Mouse (Mus musculus) CD8-positive naive resting alpha-beta T cell, adult 2 months (primary cell): ENCODE data around the gene Hsf2bp.

ENCODE experiments used
- DNase-seq, 2 experiments: peaks; one replicate each; pipeline ENCODE4 v3.0.0; 2022; ENCODE audit warnings: low read depth in 2 of 2, low spot score in 2 of 2

Gene Hsf2bp

DNA sequence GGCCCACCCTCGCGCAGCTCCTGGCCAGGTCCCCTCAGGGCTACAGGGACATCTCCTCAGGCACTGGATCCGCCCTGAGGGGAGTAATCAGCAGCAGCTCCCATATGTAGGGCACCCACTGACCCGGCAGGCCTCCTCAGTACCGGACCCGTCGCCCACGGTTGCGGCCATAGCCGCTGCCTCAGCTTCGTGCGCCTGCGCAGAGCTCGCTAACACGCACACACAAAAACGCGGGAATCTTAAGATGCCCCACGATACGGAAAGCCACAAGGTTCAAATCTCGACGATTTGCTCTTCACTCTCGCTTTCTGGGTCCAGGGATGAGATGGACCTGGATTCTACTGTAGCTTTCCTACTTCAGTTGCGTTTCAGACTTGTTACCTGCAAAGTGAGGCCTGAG lies 1.8 kb downstream of the Hsf2bp start:
- DNase-seq, result no peak

GRCm38 (mm10) chr17:32031684-32032083 lies 4.5 kb downstream of the Hsf2bp start:
- no peak for DNase-seq

- DNase-seq, result no peak
Measured at GRCm38 (mm10) chr17:32028301-32028700, 7.8 kb downstream of the Hsf2bp start.

DNA sequence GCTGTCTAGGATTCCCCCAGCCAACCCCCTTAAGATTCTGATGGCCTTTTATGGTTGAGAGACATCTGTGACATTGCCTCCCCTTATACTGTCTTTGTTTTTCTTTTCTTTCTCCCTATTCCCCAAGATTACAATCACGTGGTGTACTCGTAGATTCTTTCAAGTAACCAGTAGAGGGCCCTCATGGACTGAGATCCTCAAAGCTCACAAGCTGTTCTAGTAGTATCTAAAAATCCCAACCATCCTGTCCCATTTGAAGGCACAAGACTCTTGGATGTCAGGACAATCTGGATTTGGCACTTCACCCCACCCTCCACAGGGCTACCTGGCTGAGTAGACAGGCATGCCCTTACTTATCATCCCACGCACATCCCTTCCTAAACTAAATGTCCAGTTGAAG lies 8.5 kb downstream of the Hsf2bp start:
- peak in 1 of 2 experiments; percentile 9 for DNase-seq

GRCm38 (mm10) chr17:32025386-32025785 lies 10.8 kb downstream of the Hsf2bp start:
- peak; percentile 18 to 32 for DNase-seq

- no peak for DNase-seq
Measured at GRCm38 (mm10) chr17:32024671-32025073, 11.5 kb downstream of the Hsf2bp start.

- peak in 1 of 2 experiments; percentile 1 for DNase-seq
Measured at GRCm38 (mm10) chr17:32023088-32023487, 13.1 kb downstream of the Hsf2bp start.

GRCm38 (mm10) chr17:32022551-32022950 lies 13.6 kb downstream of the Hsf2bp start:
- DNase-seq, result no peak

- no peak for DNase-seq
Measured at GRCm38 (mm10) chr17:32021981-32022380, 14.2 kb downstream of the Hsf2bp start.

DNA sequence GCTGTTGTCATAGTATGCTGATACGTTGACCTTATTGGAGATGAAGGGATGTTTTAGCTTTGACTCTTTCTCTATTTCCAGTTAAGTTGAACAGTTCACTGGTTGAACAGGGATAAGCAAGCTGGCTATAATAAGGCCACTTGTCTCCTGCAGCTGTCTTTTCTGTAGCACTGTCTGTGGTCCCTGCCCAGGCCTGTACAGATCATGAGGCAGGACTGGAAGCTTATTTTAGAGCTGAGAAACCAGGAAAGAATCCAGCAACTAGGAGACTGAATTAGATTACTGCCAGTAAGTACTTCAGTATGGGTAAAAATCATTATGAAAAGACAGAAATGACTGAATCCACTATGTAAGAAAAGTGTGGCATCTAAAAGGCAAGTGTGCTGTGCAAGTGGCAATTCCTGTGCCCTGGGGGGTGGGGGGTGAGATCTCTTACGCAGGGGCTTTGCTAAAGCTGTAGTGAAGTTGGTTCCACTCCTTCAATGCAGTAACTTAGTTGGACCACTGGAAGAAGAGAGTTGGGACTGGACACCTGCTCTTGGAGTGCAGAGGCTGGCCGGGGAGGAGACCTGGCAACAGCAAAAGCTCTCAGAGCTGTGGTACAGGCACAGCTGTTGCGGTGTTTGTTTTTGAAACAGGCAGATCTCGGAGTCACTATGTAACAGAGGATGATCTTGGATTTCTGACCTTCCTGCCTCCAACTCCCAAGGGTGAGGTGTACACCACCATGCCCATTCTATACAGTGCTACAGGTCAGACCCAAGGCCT lies 17.8 kb downstream of the Hsf2bp start:
- no peak for DNase-seq

DNA sequence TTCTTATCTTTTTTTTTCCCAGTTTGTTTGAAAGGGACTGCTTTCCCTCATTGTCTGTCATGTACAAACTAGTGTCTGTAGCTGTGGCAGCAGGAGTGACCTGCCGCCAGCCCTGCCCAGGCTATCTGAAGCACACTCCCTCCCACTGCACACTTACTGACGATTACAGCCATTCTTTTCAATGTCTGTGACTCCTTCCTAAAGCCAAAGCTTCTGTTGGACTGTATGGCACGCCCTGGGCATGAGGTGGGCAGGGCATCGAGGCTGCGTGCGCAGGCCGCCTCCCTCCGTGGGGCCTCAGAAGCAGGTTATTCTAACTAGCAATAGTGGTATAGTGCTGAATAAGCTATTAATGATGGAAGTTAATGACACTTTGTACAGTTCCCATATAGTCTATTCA lies 19.7 kb downstream of the Hsf2bp start:
- no peak for DNase-seq

DNA sequence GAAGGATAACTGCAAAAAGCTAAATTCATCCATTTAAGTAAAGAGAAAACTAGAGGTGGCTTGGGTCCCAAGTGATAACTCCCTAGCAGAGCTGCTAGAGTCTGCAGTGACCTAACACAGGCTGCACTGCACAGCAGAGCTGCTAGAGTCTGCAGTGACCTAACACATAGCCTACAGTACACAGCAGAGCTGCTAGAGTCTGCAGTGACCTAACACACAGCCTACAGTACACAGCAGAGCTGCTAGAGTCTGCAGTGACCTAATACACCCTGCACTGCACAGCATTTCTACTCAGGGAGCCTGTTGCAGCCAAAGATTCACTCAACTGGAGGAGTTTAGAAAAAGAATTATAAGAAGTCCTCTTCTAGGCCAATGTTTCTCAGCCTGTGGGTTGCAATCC lies 22.5 kb downstream of the Hsf2bp start:
- DNase-seq, result no peak

DNA sequence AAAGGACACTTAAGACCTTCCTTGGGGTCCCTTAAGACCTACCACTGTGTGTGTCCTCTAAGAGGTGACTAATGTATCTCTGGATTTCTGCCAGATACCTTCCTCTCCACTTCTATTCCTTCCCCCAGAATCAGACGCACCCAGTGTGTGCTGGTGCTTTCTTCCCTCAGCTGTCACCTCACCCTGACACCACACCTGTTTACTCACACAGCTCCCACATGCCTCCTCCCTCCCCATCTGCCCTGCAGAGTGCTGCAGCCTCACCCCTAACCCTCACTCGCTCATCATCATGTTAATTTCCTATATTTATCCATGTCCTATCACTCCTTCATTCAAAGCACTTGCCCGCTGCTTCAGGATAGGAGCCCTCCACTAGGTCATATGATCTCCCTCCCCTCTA lies 23.9 kb downstream of the Hsf2bp start:
- DNase-seq, result no peak

DNA sequence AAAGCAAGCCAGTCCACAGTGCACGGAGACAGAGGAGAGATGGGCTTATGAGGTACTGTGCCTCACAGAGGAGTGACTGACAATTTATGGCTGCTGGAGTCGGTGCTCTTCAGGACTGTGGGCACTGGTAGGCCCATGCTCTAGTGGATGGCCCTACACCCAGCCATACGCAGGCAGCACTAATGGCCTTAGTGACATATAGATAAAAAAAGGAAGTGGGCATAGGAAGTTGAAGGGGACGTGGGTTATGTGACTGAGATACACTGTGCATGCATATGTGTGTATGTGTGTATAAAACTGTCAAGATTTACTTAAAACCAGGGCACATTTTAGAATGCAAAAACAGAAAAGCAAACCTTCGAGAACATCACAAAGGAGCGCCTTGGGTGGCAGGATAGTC lies 24.5 kb downstream of the Hsf2bp start:
- DNase-seq, result no peak

GRCm38 (mm10) chr17:32006800-32007199 lies 29.3 kb downstream of the Hsf2bp start:
- no peak for DNase-seq

DNA sequence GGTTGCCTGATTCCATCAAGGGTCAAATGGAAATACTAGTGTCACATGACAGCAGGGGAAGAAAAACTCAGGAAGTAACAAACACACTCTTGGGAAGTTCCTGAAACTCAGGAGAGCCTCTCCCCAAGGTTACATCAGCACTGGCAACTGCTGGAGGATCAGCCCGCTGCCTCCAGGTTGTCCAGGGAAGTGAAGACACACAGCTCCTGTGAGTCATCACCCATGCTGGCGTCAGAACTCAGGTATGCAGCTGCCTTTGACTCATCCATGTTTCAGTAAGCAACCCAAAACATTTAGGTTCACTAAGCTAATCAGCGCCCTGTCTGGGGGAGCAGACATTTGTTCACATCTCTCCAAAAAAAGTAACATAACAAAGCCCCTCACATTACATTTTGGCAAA lies 32.9 kb downstream of the Hsf2bp start:
- no peak for DNase-seq

DNA sequence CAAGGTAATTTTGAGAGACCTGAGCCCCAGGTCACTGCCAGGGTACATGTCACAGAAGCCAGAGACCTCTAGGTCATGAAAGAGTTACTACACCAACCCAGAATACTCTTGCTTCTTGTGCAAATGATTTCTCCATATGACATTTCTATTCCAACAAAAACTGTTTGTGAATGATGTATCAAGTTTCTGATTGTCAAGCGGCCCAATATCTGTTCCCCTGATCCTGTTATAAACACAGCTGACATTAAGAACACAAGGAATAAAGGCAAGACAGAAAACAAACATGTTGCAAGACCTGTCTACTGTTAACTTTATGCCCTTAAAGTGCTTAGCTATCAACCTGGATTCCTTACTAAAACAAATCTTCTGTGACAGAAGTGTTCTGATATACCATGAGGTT lies 37.8 kb downstream of the Hsf2bp start:
- DNase-seq, result no peak

DNA sequence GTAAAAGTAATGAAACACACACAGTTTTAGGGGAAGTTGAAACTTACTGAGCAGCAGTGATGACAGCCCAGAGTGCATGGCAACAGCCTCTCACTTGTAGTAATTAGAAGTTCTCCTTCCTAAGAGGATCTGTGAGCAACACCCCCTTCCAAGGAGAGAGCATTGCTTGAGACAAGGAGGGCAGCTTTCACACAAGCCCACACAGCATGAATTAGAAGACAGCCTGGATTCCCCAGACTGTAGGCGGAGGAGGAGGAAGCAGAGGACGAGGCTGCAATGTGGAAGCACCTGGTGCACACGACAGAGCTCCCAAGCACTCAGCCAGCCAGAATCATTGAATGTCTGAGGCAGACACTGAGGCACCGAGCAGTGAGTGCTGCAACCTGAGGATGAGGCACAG lies 39.8 kb downstream of the Hsf2bp start:
- no peak for DNase-seq

GRCm38 (mm10) chr17:31995784-31996183 lies 40.4 kb downstream of the Hsf2bp start:
- no peak for DNase-seq

GRCm38 (mm10) chr17:31994132-31994531 lies 42.0 kb downstream of the Hsf2bp start:
- no peak for DNase-seq

- no peak for DNase-seq
Measured at GRCm38 (mm10) chr17:31993354-31993753, 42.8 kb downstream of the Hsf2bp start.

GRCm38 (mm10) chr17:31992004-31992403 lies 44.1 kb downstream of the Hsf2bp start:
- DNase-seq, result no peak

DNA sequence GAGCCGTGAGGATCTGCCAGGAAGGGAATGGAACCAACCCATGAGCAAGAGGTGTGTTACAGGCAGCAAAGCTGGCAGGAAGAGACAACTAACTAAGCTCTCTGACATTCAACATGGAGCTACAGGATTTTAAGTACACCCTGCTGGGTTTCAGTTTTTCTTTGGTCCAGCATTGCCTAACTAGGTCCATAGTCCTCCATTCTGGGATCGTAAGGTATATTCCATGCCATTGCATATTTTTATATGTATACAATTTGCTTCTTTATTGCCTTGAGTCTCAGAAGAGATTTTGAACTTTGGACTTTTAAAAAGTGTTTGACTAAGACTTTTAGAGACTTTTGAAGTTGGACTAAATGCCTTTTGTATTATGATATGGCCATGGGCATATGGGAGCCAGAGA lies 47.1 kb downstream of the Hsf2bp start:
- no peak for DNase-seq
